Mouse (Mus musculus): Measurements from ENCODE around the gene Aunip. TPM values are rescaled to one million over a fixed set of nuclear protein-coding genes. Genes with fewer than 3 reads are reported as not detected.
A peak's percentile ranks its signal among the peaks of the same experiment; 100 is the strongest.

Aunip gene
- polyA plus RNA-seq, 1 experiment = not detected

- 92% methylated on average over 4 of the region's 4 CpGs for WGBS
- Histone ChIP-seq H3K27ac (ENCODE audit: insufficient read depth, low read depth, low read length) (no peak overlapping the region), H3K4me1 (ENCODE audit: control insufficient read depth, insufficient read depth, low read length) (0 out of 2 replicates have a peak, but pooled peaks cover 3% of the 10 kb centered on the region), H3K4me3 (ENCODE audit: insufficient read depth, low read depth, low read length) (no peak overlapping the region)
- TF ChIP-seq POLR2A (IDR thresholded peaks at IDR 0.05; ENCODE audit: insufficient read depth, low read depth, low read length) (no peak), CTCF (IDR thresholded peaks at IDR 0.05; ENCODE audit: insufficient read depth, low read depth, low read length) (no peak)
Measured at GRCm38 (mm10) chr4:134505303-134505789, 5.5 kb upstream of the Aunip start.

GRCm38 (mm10) chr4:134505966-134506594 is 4.7 kb upstream of the Aunip start:
- TF ChIP-seq POLR2A (IDR thresholded peaks at IDR 0.05; ENCODE audit: insufficient read depth, low read depth, low read length) = no peak
- TF ChIP-seq CTCF (IDR thresholded peaks at IDR 0.05; ENCODE audit: insufficient read depth, low read depth, low read length) = no peak
- H3K27ac ChIP-seq (ENCODE audit: insufficient read depth, low read depth, low read length) = no peak overlapping the region
- no peak overlapping the region for H3K4me3 ChIP-seq (ENCODE audit: insufficient read depth, low read depth, low read length)
- H3K4me1 ChIP-seq (ENCODE audit: control insufficient read depth, insufficient read depth, low read length) = peaks cover 3% of the 10 kb centered on the region; the same call in 1 of the 2 replicates
- 79% methylated on average over 3 of the region's 4 CpGs for WGBS

GRCm38 (mm10) chr4:134506713-134507112 is 4.1 kb upstream of the Aunip start:
- TF ChIP-seq CTCF (IDR thresholded peaks at IDR 0.05; ENCODE audit: insufficient read depth, low read depth, low read length) (no peak), POLR2A (IDR thresholded peaks at IDR 0.05; ENCODE audit: insufficient read depth, low read depth, low read length) (no peak)
- H3K27ac ChIP-seq (ENCODE audit: insufficient read depth, low read depth, low read length) = no peak overlapping the region
- 91% methylated on average over 19 of the region's 19 CpGs for WGBS
- peaks cover 5% of the 10 kb centered on the region; the same call in 1 of the 2 replicates for H3K4me1 ChIP-seq (ENCODE audit: control insufficient read depth, insufficient read depth, low read length)
- no peak overlapping the region for H3K4me3 ChIP-seq (ENCODE audit: insufficient read depth, low read depth, low read length)

- 77% methylated on average over 4 of the region's 4 CpGs for WGBS
- no peak for TF ChIP-seq CTCF (IDR thresholded peaks at IDR 0.05; ENCODE audit: insufficient read depth, low read depth, low read length)
- TF ChIP-seq POLR2A (IDR thresholded peaks at IDR 0.05; ENCODE audit: insufficient read depth, low read depth, low read length) = no peak
- Histone ChIP-seq H3K4me1 (ENCODE audit: control insufficient read depth, insufficient read depth, low read length) (peaks cover 12% of the 10 kb centered on the region; the same call in 1 of the 2 replicates), H3K4me3 (ENCODE audit: insufficient read depth, low read depth, low read length) (no peak overlapping the region), H3K27ac (ENCODE audit: insufficient read depth, low read depth, low read length) (no peak overlapping the region)
Measured at GRCm38 (mm10) chr4:134510396-134510795, 403 bp upstream of the Aunip start.

GRCm38 (mm10) chr4:134511730-134512129 is 931 bp downstream of the Aunip start:
- H3K4me3 ChIP-seq (ENCODE audit: insufficient read depth, low read depth, low read length) = no peak overlapping the region
- no peak for TF ChIP-seq POLR2A (IDR thresholded peaks at IDR 0.05; ENCODE audit: insufficient read depth, low read depth, low read length)
- no peak for TF ChIP-seq CTCF (IDR thresholded peaks at IDR 0.05; ENCODE audit: insufficient read depth, low read depth, low read length)
- H3K4me1 ChIP-seq (ENCODE audit: control insufficient read depth, insufficient read depth, low read length) = peaks cover 17% of the 10 kb centered on the region; the same call in 1 of the 2 replicates
- no peak overlapping the region for H3K27ac ChIP-seq (ENCODE audit: insufficient read depth, low read depth, low read length)
- 71% methylated on average over 6 of the region's 6 CpGs for WGBS

GRCm38 (mm10) chr4:134512798-134513197 is 2.0 kb downstream of the Aunip start:
- Histone ChIP-seq H3K27ac (ENCODE audit: insufficient read depth, low read depth, low read length) (no peak overlapping the region), H3K4me3 (ENCODE audit: insufficient read depth, low read depth, low read length) (no peak overlapping the region), H3K4me1 (ENCODE audit: control insufficient read depth, insufficient read depth, low read length) (peaks cover 27% of the 10 kb centered on the region)
- TF ChIP-seq POLR2A (IDR thresholded peaks at IDR 0.05; ENCODE audit: insufficient read depth, low read depth, low read length) (no peak), CTCF (IDR thresholded peaks at IDR 0.05; ENCODE audit: insufficient read depth, low read depth, low read length) (no peak)
- WGBS = 16% methylated on average over 15 of the region's 15 CpGs

- Histone ChIP-seq H3K27ac (ENCODE audit: insufficient read depth, low read depth, low read length) (no peak overlapping the region), H3K4me1 (ENCODE audit: control insufficient read depth, insufficient read depth, low read length) (peaks cover 27% of the 10 kb centered on the region), H3K4me3 (ENCODE audit: insufficient read depth, low read depth, low read length) (no peak overlapping the region)
- 91% methylated on average over 11 of the region's 11 CpGs for WGBS
- TF ChIP-seq POLR2A (IDR thresholded peaks at IDR 0.05; ENCODE audit: insufficient read depth, low read depth, low read length) (no peak), CTCF (IDR thresholded peaks at IDR 0.05; ENCODE audit: insufficient read depth, low read depth, low read length) (no peak)
Measured at GRCm38 (mm10) chr4:134514309-134514930, 3.6 kb downstream of the Aunip start.

GRCm38 (mm10) chr4:134515614-134516013 is 4.8 kb downstream of the Aunip start:
- no peak overlapping the region for H3K27ac ChIP-seq (ENCODE audit: insufficient read depth, low read depth, low read length)
- H3K4me3 ChIP-seq (ENCODE audit: insufficient read depth, low read depth, low read length) = no peak overlapping the region
- WGBS = 83% methylated on average over 7 of the region's 7 CpGs
- TF ChIP-seq CTCF (IDR thresholded peaks at IDR 0.05; ENCODE audit: insufficient read depth, low read depth, low read length) = no peak
- no peak for TF ChIP-seq POLR2A (IDR thresholded peaks at IDR 0.05; ENCODE audit: insufficient read depth, low read depth, low read length)
- peaks cover 27% of the 10 kb centered on the region for H3K4me1 ChIP-seq (ENCODE audit: control insufficient read depth, insufficient read depth, low read length)

GRCm38 (mm10) chr4:134516981-134517380 is 6.2 kb downstream of the Aunip start:
- Histone ChIP-seq H3K27ac (ENCODE audit: insufficient read depth, low read depth, low read length) (peak overlapping the region; percentile 88), H3K4me3 (ENCODE audit: insufficient read depth, low read depth, low read length) (no peak overlapping the region), H3K4me1 (ENCODE audit: control insufficient read depth, insufficient read depth, low read length) (peaks cover 23% of the 10 kb centered on the region)
- WGBS = 28% methylated on average over 8 of the region's 8 CpGs
- no peak for TF ChIP-seq CTCF (IDR thresholded peaks at IDR 0.05; ENCODE audit: insufficient read depth, low read depth, low read length)
- no peak for TF ChIP-seq POLR2A (IDR thresholded peaks at IDR 0.05; ENCODE audit: insufficient read depth, low read depth, low read length)
